Mouse (Mus musculus): Measurements from ENCODE around the gene Brd7. TPM values are rescaled to one million over a fixed set of nuclear protein-coding genes. Genes with fewer than 3 reads are reported as not detected.

The Brd7 gene
- polyA plus RNA-seq, 1 experiment from 2014 or later: 77.2 TPM

DNA sequence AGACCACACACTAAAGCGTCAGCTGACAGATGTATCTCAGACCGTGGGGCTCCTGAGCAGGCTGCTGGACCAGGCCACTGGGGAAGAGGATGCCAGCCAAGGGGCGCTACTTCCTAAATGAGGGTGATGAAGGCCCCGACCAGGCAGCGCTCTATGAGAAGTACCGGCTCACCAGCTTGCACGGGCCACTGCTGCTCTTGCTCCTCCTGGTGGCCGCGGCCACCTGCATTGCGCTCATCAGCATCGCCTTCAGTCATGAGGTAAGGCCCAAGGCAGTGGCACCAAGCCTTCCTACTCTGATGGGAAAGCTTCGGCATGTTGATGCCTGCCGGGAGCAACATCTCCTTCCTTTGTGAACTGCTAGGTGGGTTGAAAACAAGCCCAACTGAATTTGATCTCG, 55.5 kb downstream of the Brd7 start:
- no peak overlapping the region for H3K9ac ChIP-seq
- H3K27me3 ChIP-seq: no peaks in the 10 kb centered on the region
- H3K27ac ChIP-seq: no peak overlapping the region

DNA sequence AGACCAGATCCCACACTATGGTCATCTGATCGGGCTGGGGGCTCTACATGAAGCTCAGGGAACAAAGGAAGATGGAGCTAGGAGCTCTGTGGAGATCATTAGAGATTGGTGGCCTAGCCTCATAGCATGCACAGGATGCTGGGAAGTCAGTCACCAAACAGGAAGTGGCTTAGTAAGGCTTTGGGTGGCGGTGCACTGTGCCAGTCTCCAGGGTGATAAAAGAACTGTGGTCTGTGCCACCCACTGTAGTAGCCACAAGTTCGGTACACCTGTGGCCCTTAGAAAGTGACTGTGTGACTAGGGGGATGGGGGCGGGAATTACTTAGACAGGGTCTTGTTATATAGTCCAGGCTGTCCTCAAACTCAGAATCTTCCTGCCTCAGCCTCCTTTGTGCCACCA, 56.2 kb downstream of the Brd7 start:
- peaks cover 5% of the 10 kb centered on the region; the same call in 1 of the 2 replicates for H3K4me1 ChIP-seq
- no peak overlapping the region for H3K27ac ChIP-seq
- no peak overlapping the region for H3K4me2 ChIP-seq
- no peak overlapping the region for H3K4me3 ChIP-seq
- no peak overlapping the region for H3K9ac ChIP-seq
- H3K36me3 ChIP-seq: no peaks in the 10 kb centered on the region
- H3K9me3 ChIP-seq: no peaks in the 10 kb centered on the region
- H3K27me3 ChIP-seq: no peaks in the 10 kb centered on the region
- ATAC-seq (ENCODE audit: insufficient number of reproducible peaks, insufficient read depth, low FRiP score, low TSS enrichment, low read depth): no peak
- 90% methylated on average over 4 of the region's 4 CpGs for WGBS

More for the DNA sequence above, 55.5 kb downstream of the Brd7 start:
- no peak for ATAC-seq (ENCODE audit: insufficient number of reproducible peaks, insufficient read depth, low FRiP score, low TSS enrichment, low read depth)
- H3K9me3 ChIP-seq: no peaks in the 10 kb centered on the region
- WGBS: 65% methylated on average over 14 of the region's 14 CpGs
- peaks cover 5% of the 10 kb centered on the region; the same call in 1 of the 2 replicates for H3K4me1 ChIP-seq
- H3K36me3 ChIP-seq: no peaks in the 10 kb centered on the region
- no peak overlapping the region for H3K4me2 ChIP-seq
- H3K4me3 ChIP-seq: no peak overlapping the region

DNA sequence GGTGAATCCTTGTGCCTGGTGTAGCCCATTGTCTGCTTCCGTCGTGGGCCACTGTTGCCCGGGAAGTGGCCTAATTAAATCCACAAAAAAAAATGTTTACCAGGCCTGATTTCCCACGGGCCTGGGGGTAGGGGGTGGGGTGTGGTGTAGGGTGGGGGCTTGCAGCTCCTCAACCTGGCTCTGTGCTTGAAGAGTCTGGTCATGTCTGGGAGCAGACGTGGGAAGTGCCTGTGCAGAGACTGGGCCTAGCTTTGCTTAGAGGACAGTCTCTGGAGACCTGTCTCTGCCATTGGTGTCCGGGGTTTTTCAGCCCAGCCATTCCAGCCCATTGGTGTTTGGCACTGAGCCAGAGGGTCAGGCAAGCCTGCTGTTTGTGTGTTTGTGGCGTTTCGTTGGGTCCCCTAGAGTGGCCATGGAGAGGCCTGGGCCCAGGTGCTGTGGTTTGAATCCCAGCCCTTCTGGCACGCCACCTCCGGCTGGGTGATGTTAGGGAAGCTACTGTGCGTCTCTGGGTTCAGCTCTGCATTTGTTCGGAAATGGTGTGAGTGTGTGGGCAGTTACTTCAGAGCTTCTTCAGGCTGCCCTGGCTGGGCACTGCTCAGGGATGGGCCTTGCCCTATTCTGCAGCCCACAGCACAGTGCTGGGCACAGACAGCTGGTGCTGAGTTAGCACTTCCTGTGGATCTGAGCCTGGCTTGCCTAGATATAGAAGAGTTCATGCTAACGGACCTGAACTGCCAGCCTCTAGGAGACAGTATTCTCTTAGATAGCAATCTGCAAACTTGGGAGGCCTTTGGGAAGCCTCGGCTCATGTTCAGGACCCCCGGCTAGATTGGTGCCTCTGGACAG, 60.2 kb downstream of the Brd7 start:
- peaks cover 10% of the 10 kb centered on the region; the same call in 1 of the 2 replicates for H3K4me1 ChIP-seq
- H3K36me3 ChIP-seq: no peaks in the 10 kb centered on the region
- ATAC-seq (ENCODE audit: insufficient number of reproducible peaks, insufficient read depth, low FRiP score, low TSS enrichment, low read depth): no peak
- H3K27ac ChIP-seq: no peak overlapping the region
- H3K4me2 ChIP-seq: no peak overlapping the region
- no peaks in the 10 kb centered on the region for H3K27me3 ChIP-seq
- no peak overlapping the region for H3K4me3 ChIP-seq
- WGBS: 68% methylated on average over 15 of the region's 15 CpGs
- H3K9ac ChIP-seq: no peak overlapping the region
- H3K9me3 ChIP-seq: no peaks in the 10 kb centered on the region

DNA sequence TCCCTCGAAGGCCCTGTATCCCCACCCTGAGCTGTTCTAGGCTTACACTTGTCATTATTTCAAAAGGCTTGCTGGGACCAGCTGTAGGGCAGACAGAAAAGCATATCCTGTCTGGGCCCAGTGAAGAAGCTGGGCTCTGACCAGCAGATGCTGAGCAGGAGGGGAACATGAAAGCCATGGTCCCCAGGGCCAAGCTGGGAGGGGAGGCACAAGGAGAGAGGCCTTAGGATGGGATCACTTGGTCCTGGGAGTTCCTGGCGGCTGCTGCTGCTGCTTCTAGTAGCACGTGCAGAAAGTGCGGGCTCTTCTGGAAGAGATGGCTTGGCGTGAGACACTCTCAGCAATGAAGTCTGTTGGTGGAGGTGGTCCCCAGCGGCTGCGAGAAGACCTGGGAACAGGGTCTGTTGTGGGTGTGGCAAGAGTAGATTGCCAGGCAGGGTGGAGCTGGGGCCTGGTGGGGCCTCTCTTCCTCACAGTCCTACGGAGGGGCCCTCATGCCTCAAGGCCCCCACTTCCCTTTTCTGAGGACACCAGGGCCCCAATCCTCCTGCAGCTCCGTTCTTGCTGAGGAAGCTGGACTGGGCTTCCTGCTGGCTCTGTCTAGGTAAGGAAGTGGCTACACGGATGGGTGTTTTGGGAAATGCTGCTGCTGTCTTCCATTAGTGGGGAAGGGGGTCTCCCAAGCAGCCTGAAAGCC, 61.9 kb downstream of the Brd7 start:
- Histone ChIP-seq H3K9ac (no peak overlapping the region), H3K4me1 (peaks cover 10% of the 10 kb centered on the region; the same call in 1 of the 2 replicates), H3K27me3 (no peaks in the 10 kb centered on the region), H3K27ac (peak overlapping the region; percentile 8; the same call in 1 of the 2 replicates), H3K36me3 (no peaks in the 10 kb centered on the region), H3K4me3 (no peak overlapping the region), H3K4me2 (no peak overlapping the region), H3K9me3 (no peaks in the 10 kb centered on the region)
- no peak for ATAC-seq (ENCODE audit: insufficient number of reproducible peaks, insufficient read depth, low FRiP score, low TSS enrichment, low read depth)
- 67% methylated on average over 10 of the region's 10 CpGs for WGBS

DNA sequence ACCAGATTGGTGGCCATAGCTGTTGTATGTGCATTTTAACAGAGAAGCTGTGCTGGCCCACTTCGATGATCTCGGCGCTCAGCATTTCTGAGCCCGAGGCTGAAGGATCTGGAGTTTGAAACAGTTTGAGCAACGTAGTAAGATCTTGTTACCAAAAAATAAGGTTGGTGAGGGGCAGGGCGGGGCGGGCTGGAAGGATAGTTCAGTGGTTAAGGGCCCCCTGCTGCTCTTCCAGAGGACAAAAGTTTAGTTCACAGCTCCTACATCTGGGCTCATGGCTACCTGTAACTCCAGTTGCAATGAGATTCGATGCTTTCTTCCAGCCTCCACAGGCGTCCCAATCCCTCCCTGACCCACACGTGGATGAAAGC, 63.3 kb downstream of the Brd7 start:
- H3K4me2 ChIP-seq: no peak overlapping the region
- no peak overlapping the region for H3K4me3 ChIP-seq
- 72% methylated on average over 10 of the region's 10 CpGs for WGBS
- H3K27ac ChIP-seq: no peak overlapping the region
- no peaks in the 10 kb centered on the region for H3K9me3 ChIP-seq
- H3K4me1 ChIP-seq: peaks cover 10% of the 10 kb centered on the region; the same call in 1 of the 2 replicates
- no peaks in the 10 kb centered on the region for H3K27me3 ChIP-seq
- ATAC-seq (ENCODE audit: insufficient number of reproducible peaks, insufficient read depth, low FRiP score, low TSS enrichment, low read depth): no peak
- no peaks in the 10 kb centered on the region for H3K36me3 ChIP-seq
- no peak overlapping the region for H3K9ac ChIP-seq

DNA sequence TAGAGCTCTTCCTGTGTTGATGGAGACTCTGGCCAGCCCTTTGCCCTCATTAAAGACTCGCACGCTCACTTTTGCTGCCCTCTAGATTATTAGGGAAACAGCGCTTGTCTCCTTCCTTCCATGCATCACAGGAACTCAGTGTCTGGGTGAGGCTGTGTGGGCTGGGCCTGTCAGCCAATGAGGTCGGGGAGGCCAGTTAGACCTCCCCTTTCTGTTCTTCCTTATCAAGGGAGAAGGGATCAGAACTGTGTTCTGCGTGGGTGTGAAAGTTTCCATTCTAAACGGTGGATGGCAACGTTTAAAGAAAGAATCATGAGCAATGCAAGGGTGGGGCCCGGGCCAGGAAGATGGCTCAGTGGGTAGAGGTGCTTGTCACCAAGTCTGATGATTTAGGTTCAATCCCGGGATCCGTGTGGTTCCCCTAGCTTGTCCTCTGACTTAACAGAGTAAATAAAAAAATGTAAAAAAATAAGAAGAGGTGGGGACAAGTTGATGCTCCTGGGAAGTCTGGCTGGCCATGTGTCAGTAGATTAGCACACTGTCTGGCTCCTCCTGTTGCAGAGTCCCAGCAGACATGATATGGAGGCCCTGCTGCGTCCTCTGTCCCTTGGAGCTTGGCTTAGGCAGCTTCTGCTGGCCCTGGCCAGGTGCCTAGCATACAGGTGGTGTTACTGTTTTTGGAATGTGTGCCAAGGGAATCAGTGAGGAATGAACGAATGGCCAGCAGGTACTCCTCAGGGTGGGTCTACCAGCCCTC, 63.8 kb downstream of the Brd7 start:
- no peaks in the 10 kb centered on the region for H3K9me3 ChIP-seq
- H3K27me3 ChIP-seq: no peaks in the 10 kb centered on the region
- H3K4me3 ChIP-seq: no peak overlapping the region
- no peak for ATAC-seq (ENCODE audit: insufficient number of reproducible peaks, insufficient read depth, low FRiP score, low TSS enrichment, low read depth)
- peaks cover 10% of the 10 kb centered on the region; the same call in 1 of the 2 replicates for H3K4me1 ChIP-seq
- H3K4me2 ChIP-seq: no peak overlapping the region
- WGBS: 63% methylated on average over 12 of the region's 12 CpGs
- H3K9ac ChIP-seq: no peak overlapping the region
- H3K27ac ChIP-seq: no peak overlapping the region
- H3K36me3 ChIP-seq: no peaks in the 10 kb centered on the region

DNA sequence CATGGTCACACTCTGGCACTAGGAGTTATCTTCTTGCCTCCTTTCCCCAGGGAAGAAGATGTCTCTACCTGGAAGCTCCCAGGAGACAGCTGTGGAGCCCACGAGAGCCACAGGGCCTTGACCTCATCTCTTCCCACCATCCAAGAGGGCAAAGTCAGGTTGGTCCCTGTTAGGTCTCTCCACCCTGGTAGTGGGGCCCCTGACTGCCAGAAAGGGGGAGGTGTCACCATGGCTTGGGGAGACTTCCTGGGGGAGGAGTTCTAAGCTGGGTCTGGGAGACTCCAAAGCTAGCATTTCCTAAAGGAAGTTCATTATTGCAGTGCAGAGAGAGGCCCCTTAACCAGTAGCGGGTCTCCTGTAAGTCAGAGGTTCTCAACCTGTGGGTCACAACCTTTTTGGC, 67.0 kb downstream of the Brd7 start:
- Histone ChIP-seq H3K36me3 (no peaks in the 10 kb centered on the region), H3K4me1 (no peaks in the 10 kb centered on the region), H3K4me3 (no peak overlapping the region), H3K27ac (no peak overlapping the region), H3K27me3 (no peaks in the 10 kb centered on the region), H3K4me2 (no peak overlapping the region), H3K9ac (no peak overlapping the region), H3K9me3 (no peaks in the 10 kb centered on the region)
- ATAC-seq (ENCODE audit: insufficient number of reproducible peaks, insufficient read depth, low FRiP score, low TSS enrichment, low read depth): no peak
- 88% methylated on average over 2 of the region's 2 CpGs for WGBS

DNA sequence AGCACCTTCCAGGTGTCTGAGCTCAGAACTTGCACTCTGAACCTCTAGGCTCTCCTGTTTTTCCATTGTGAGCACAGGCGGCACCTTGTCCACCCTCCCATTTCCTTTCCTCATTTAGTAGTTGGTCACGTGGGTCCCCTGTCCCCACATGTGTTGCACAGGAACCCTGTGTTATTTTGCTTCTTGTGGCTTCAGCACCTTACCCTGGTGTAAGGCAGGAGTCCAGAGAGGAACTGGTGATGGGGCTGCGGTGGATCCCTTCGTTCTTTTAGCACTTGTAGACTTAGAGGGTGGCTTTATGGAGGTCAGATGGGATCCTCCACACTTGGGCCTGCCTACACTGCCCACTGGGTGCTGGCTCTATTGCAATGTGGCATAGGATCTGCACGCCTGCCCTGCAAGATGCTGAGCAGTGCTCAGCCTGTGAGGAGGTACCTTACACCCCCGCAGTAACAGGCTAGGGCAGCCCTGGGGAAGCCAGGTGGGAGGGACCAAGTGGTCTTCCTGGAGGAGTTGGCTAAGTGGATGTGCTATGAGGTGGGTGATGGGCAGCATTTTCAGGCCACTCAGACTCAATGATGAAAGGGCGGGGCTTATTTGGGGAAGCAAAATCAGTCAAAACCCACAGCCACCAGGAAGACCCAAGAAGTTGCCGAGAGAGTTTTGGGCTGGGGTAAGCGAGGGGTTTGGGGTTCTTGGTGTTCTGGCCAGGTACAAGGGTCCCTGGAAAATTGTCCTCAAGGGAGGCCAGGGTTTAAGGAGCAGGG, 68.2 kb downstream of the Brd7 start:
- WGBS: 86% methylated on average over 9 of the region's 9 CpGs
- no peak overlapping the region for H3K9ac ChIP-seq
- no peaks in the 10 kb centered on the region for H3K36me3 ChIP-seq
- no peak overlapping the region for H3K27ac ChIP-seq
- no peak overlapping the region for H3K4me3 ChIP-seq
- no peaks in the 10 kb centered on the region for H3K9me3 ChIP-seq
- ATAC-seq (ENCODE audit: insufficient number of reproducible peaks, insufficient read depth, low FRiP score, low TSS enrichment, low read depth): no peak
- no peak overlapping the region for H3K4me2 ChIP-seq
- peaks cover 4% of the 10 kb centered on the region for H3K4me1 ChIP-seq
- no peaks in the 10 kb centered on the region for H3K27me3 ChIP-seq

DNA sequence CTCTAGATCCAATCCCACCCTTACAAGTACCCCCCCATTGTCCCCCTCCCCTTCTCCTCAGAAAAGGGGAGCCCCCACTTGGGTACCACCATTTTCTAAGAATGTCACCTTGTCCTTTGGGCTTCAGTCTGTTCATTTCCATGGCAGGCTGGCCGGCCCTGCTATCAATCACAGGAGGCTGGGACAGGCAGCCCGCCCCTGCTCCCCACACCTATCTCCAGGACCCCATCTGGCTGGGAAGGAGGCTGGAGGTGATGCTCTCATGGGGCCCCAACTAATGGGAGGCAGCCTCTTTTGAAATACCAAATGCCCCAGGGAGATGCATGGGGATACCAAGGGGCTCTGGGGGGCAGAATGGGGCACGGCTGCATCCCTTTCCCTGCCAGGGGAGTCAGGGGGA, 69.1 kb downstream of the Brd7 start:
- Histone ChIP-seq H3K9ac (no peak overlapping the region), H3K27ac (no peak overlapping the region)
- 86% methylated on average over 3 of the region's 3 CpGs for WGBS

DNA sequence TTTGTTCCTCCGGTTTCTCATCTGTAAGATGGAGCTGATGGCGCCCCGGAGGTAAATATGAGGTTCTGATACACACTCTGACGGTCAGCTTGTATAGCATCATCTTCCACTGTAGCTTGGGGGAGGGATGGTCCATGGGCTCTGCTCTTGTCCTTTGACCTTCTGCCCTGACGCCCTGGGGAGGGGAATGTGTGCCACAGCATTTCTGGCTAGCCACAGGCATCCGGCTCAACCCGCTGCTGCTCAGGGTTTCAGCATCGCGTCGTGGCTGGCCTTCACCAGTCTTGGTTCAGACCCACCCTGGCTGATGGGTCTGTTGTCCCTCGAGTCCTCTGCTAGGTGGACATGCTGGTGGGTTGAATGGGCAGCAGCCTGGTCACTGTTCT, 70.7 kb downstream of the Brd7 start:
- Histone ChIP-seq H3K9me3 (no peaks in the 10 kb centered on the region), H3K4me2 (no peak overlapping the region), H3K4me1 (peaks cover 17% of the 10 kb centered on the region), H3K27ac (no peak overlapping the region), H3K4me3 (no peak overlapping the region), H3K9ac (no peak overlapping the region), H3K36me3 (no peaks in the 10 kb centered on the region), H3K27me3 (no peaks in the 10 kb centered on the region)
- ATAC-seq (ENCODE audit: insufficient number of reproducible peaks, insufficient read depth, low FRiP score, low TSS enrichment, low read depth): no peak
- 88% methylated on average over 11 of the region's 11 CpGs for WGBS

More for the DNA sequence above, 69.1 kb downstream of the Brd7 start:
- peaks cover 13% of the 10 kb centered on the region for H3K4me1 ChIP-seq
- H3K9me3 ChIP-seq: no peaks in the 10 kb centered on the region
- no peak for ATAC-seq (ENCODE audit: insufficient number of reproducible peaks, insufficient read depth, low FRiP score, low TSS enrichment, low read depth)
- H3K27me3 ChIP-seq: no peaks in the 10 kb centered on the region
- no peak overlapping the region for H3K4me3 ChIP-seq
- no peaks in the 10 kb centered on the region for H3K36me3 ChIP-seq
- no peak overlapping the region for H3K4me2 ChIP-seq

Measured in embryonic facial prominence, embryonic 13.5 days (tissue).